Mouse (Mus musculus) telencephalon, adult 2 months (tissue): ENCODE data around the gene Nod2.

Experiments
- DNase-seq: peaks from one replicate; pipeline ENCODE4 v3.0.0-alpha.2; 2011; ENCODE audit warnings: low read depth, low spot score

The Nod2 gene

GRCm38 (mm10) chr8:88646837-88647778 lies at the start of gene Nod2:
TSS of gene Nod2 (plus strand) at chr8:88647315.
- DNase-seq = no peak

GRCm38 (mm10) chr8:88598578-88598977 lies 48.5 kb upstream of the Nod2 start:
- no peak for DNase-seq

- no peak for DNase-seq
Observed at GRCm38 (mm10) chr8:88599491-88599890, 47.6 kb upstream of the Nod2 start.

- no peak for DNase-seq
Observed at GRCm38 (mm10) chr8:88603446-88603989, 43.6 kb upstream of the Nod2 start.

- DNase-seq = no peak
Observed at GRCm38 (mm10) chr8:88604065-88605038, 42.8 kb upstream of the Nod2 start.

GRCm38 (mm10) chr8:88605361-88606040 lies 41.6 kb upstream of the Nod2 start:
- no peak for DNase-seq

GRCm38 (mm10) chr8:88609036-88609435 lies 38.1 kb upstream of the Nod2 start:
- DNase-seq = no peak

GRCm38 (mm10) chr8:88610271-88610670 lies 36.8 kb upstream of the Nod2 start:
- no peak for DNase-seq

- no peak for DNase-seq
Observed at GRCm38 (mm10) chr8:88614981-88615380, 32.1 kb upstream of the Nod2 start.

GRCm38 (mm10) chr8:88618612-88619011 lies 28.5 kb upstream of the Nod2 start:
- no peak for DNase-seq

GRCm38 (mm10) chr8:88619513-88619912 lies 27.6 kb upstream of the Nod2 start:
- no peak for DNase-seq

- DNase-seq = no peak
Observed at GRCm38 (mm10) chr8:88620931-88621330, 26.2 kb upstream of the Nod2 start.

- DNase-seq = no peak
Observed at GRCm38 (mm10) chr8:88621408-88621807, 25.7 kb upstream of the Nod2 start.

- DNase-seq = no peak
Observed at GRCm38 (mm10) chr8:88623351-88623750, 23.8 kb upstream of the Nod2 start.

GRCm38 (mm10) chr8:88624276-88624675 lies 22.8 kb upstream of the Nod2 start:
- DNase-seq = no peak

GRCm38 (mm10) chr8:88626433-88626832 lies 20.7 kb upstream of the Nod2 start:
- DNase-seq = no peak

- no peak for DNase-seq
Observed at GRCm38 (mm10) chr8:88626940-88627264, 20.2 kb upstream of the Nod2 start.

- peak; percentile 80 for DNase-seq
Observed at GRCm38 (mm10) chr8:88627265-88627991, 19.7 kb upstream of the Nod2 start.

GRCm38 (mm10) chr8:88628001-88628774 lies 18.9 kb upstream of the Nod2 start:
- peak; percentile 67 for DNase-seq

- DNase-seq = no peak
Observed at GRCm38 (mm10) chr8:88630225-88630624, 16.9 kb upstream of the Nod2 start.
